Mouse (Mus musculus) stomach, postnatal 0 days (tissue): ENCODE measurements around the gene Siglec1. TPM values are rescaled to one million over a fixed set of nuclear protein-coding genes. Genes with fewer than 3 reads are reported as not detected.

Experiments
- ATAC-seq: fragments of 200-750 bp; cut with Nextera tagmentation; 2 replicates; pipeline ENCODE4 v1.8.0; 2017; ENCODE audit not compliant: low FRiP score, low TSS enrichment
- DNase-seq: peaks from one replicate; pipeline ENCODE4 v3.0.0-alpha.2; 2016; ENCODE audit warnings: low spot score
- H3K27ac ChIP-seq: fragments of 300-500 bp; sonication (generic); replicated peaks from 2 replicates; pipeline ENCODE4 v1.5.1; 2014; ENCODE audit warnings: mild to moderate bottlenecking, control low read depth
- H3K27me3 ChIP-seq: fragments of 300-500 bp; sonication (generic); 2 replicates; pipeline ENCODE4 v1.6.1; 2014; ENCODE audit warnings: low read length; ENCODE audit not compliant: control insufficient read depth, insufficient read depth
- H3K36me3 ChIP-seq: fragments of 300-500 bp; sonication (generic); 2 replicates; pipeline ENCODE4 v1.6.1; 2014; ENCODE audit warnings: low read length, mixed read lengths; ENCODE audit not compliant: control insufficient read depth, insufficient read depth
- H3K4me1 ChIP-seq: fragments of 300-500 bp; sonication (generic); replicated peaks from 2 replicates; pipeline ENCODE4 v1.6.1; 2014; ENCODE audit warnings: antibody characterized with exemption; ENCODE audit not compliant: control insufficient read depth, insufficient read depth
- H3K4me2 ChIP-seq: fragments of 300-500 bp; sonication (generic); replicated peaks from 2 replicates; pipeline ENCODE4 v1.6.1; 2014; ENCODE audit warnings: low read depth, mild to moderate bottlenecking, control low read depth, moderate library complexity
- H3K4me3 ChIP-seq: fragments of 300-500 bp; sonication (generic); 2 replicates; pipeline ENCODE4 v1.5.1; 2014; ENCODE audit warnings: low read depth, low read length, control low read depth
- H3K9ac ChIP-seq: fragments of 300-500 bp; sonication (generic); 2 replicates; pipeline ENCODE4 v1.6.1; 2014; ENCODE audit warnings: mild to moderate bottlenecking, low read length, control low read depth, mixed read lengths
- H3K9me3 ChIP-seq: fragments of 300-500 bp; sonication (generic); 2 replicates; pipeline ENCODE4 v1.6.1; 2016; ENCODE audit warnings: low read length; ENCODE audit not compliant: control insufficient read depth
- CTCF ChIP-seq: IDR thresholded peaks from 2 replicates; pipeline ENCODE4 v1.5.1; 2016; ENCODE audit warnings: antibody characterized with exemption, low read depth, mild to moderate bottlenecking, moderate library complexity
- EP300 ChIP-seq: optimal IDR thresholded peaks from 2 replicates; pipeline ENCODE3; 2016; ENCODE audit warnings: antibody characterized with exemption
- WGBS: fragments of 180-500 bp; shearing (Covaris S2); extraction: QIAGEN DNeasy Blood & Tissue Kit; methylation state at CpG from one replicate; pipeline ENCODE4 v1.1.7; 2014; 5-methylcytosine and 5-hydroxymethylcytosine counted together
- polyA plus RNA-seq: library from polyadenylated mRNA; unstranded; fragments of >200 nt; fragmentation: Nextera tagmentation; extraction: Ambion mirVana; gene quantifications from 2 replicates; pipeline ENCODE4 v1.2.1, GENCODE M21; 2015

The Siglec1 gene
- polyA plus RNA-seq, result 0.34 and 0.38 TPM in 2 replicates

GRCm38 (mm10) chr2:131086667-131087390, at the start of gene Siglec1:
Siglec1 (minus strand) TSS chr2:131086765.
- Histone ChIP-seq H3K4me3 (no peak within 1 kb of the TSS), H3K9me3 (no peaks in the 10 kb centered on the region), H3K36me3 (no peaks in the 10 kb centered on the region), H3K4me1 (no peaks in the 10 kb centered on the region), H3K4me2 (no peak within 1 kb of the TSS), H3K27ac (peak within 1 kb of the TSS; percentile 40; the same call in 1 of the 2 replicates), H3K27me3 (no peaks in the 10 kb centered on the region), H3K9ac (no peak within 1 kb of the TSS)
- DNase-seq, result no peak
- 84% methylated on average over 11 of the region's 11 CpGs for WGBS
- no peak for TF ChIP-seq EP300
- TF ChIP-seq CTCF, result no peak
- ATAC-seq, result no peak

- Histone ChIP-seq H3K4me3 (no peak overlapping the region), H3K4me2 (no peak overlapping the region), H3K36me3 (peaks cover 3% of the 10 kb centered on the region; the same call in 1 of the 2 replicates), H3K27me3 (no peaks in the 10 kb centered on the region), H3K9ac (no peak overlapping the region), H3K9me3 (no peaks in the 10 kb centered on the region), H3K4me1 (no peaks in the 10 kb centered on the region), H3K27ac (no peak overlapping the region)
- DNase-seq (no peak), ATAC-seq (no peak)
- TF ChIP-seq CTCF, result no peak
- no peak for TF ChIP-seq EP300
- WGBS, result 58% methylated on average over 11 of the region's 11 CpGs
These were observed 49.1 kb upstream of the Siglec1 start for GRCm38 (mm10) chr2:131135521-131136139.

DNA sequence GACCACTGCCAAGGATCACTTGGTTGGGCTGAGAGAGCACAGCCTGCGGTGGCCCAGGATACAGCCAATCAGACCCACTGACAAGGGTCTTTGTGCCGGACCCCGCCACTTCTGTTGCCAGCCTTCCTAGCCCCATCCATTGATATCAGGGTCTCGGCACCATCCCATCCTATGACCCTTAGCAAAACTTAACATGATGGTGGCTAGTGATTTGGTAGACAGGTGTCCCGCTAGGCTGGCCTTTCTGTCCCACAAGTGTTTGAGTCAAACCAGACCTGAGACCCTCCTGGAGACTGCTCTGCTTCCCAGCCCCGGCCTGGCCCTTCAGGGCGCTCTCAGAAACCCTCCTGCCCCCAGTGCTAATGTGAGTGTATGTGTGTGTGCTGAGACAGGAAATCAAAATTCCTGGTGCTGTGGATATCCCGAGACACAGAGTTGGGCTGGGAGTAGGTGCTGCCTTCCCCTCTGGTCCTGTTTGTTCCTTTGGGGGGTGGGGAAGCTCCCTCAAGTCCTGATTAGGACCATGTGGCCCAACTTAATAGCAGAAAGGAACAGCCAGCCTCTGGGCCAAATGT, 48.3 kb upstream of the Siglec1 start:
- Histone ChIP-seq H3K4me1 (no peaks in the 10 kb centered on the region), H3K27ac (no peak overlapping the region; the same call in 1 of the 2 replicates), H3K4me3 (no peak overlapping the region), H3K36me3 (peaks cover 3% of the 10 kb centered on the region; the same call in 1 of the 2 replicates), H3K9ac (no peak overlapping the region), H3K27me3 (no peaks in the 10 kb centered on the region), H3K4me2 (no peak overlapping the region), H3K9me3 (no peaks in the 10 kb centered on the region)
- no peak for TF ChIP-seq EP300
- TF ChIP-seq CTCF, result no peak
- ATAC-seq, result no peak
- 84% methylated on average over 8 of the region's 8 CpGs for WGBS
- no peak for DNase-seq

DNA sequence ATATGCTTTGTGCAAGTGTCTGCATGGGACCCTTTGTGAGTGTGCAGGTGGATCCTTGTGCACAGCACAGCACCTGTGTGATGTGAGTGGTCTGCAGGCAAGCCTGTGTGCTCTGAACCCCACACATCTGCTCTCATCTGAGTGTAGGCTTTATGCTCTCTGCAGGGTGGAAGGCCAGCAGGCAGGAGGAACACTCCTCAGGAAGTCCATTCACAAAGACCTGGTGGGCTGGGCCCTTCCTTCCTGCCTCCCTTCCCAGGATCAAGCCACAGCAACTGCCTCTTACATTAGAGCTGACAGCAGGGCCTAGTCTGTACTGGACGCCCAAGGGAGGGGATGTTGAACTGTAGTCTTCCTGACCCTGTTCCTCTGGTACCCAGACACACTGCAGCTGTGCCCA, 47.8 kb upstream of the Siglec1 start:
- no peak for DNase-seq
- Histone ChIP-seq H3K4me1 (no peaks in the 10 kb centered on the region), H3K27me3 (no peaks in the 10 kb centered on the region), H3K36me3 (peaks cover 3% of the 10 kb centered on the region; the same call in 1 of the 2 replicates), H3K27ac (no peak overlapping the region; the same call in 1 of the 2 replicates), H3K4me3 (no peak overlapping the region), H3K4me2 (no peak overlapping the region), H3K9ac (no peak overlapping the region), H3K9me3 (no peaks in the 10 kb centered on the region)
- 41% methylated on average over 1 of the region's 1 CpGs for WGBS
- no peak for TF ChIP-seq EP300
- TF ChIP-seq CTCF, result no peak
- no peak for ATAC-seq

DNA sequence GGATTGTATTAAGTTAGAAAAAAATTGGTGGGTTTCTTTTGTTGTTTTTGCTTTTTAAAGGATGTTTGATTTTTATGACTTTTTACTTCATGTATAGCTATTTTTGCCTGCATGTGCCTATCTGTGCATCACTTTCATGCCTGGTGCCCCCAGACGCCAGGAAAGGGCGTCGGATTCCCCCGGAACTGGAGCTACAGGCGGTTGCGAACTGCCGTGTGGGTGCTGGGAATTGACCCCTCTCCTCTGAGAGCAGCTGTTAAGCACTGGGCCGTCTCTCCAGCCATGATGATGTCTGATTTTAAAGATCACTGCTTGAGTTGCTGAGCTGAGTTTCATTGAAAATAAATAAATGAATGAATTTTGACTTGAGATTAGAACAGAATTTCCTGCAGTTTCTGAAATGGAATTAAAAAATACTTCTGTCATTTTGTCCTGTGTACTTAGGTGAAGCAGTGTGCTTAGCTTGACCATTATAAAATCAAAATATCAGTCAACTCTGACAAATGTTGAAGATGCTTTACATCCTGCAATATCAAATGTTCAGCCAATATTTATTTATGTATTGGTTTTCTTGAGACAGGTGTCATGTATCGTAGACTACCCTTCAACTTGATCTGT, 46.5 kb upstream of the Siglec1 start, which contains the start of gene Gm11037:
Gene Gm11037 (plus strand): TSS at position 568 of the 618 bp plus-strand sequence.
- Histone ChIP-seq H3K9ac (no peak within 1 kb of the TSS), H3K36me3 (no peaks in the 10 kb centered on the region), H3K4me1 (0 out of 2 replicates have a peak, but pooled peaks cover 2% of the 10 kb centered on the region), H3K9me3 (no peaks in the 10 kb centered on the region), H3K4me3 (no peak within 1 kb of the TSS), H3K27ac (no peak within 1 kb of the TSS), H3K4me2 (no peak within 1 kb of the TSS), H3K27me3 (no peaks in the 10 kb centered on the region)
- DNase-seq (no peak), ATAC-seq (no peak)
- WGBS, result 77% methylated on average over 9 of the region's 9 CpGs
- no peak for TF ChIP-seq EP300
- TF ChIP-seq CTCF, result no peak
